Mouse (Mus musculus): ENCODE measurements around the gene Chd4. TPM values are rescaled to one million over a fixed set of nuclear protein-coding genes. Genes with fewer than 3 reads are reported as not detected.
"Not testable (repeated sequence)": the region's sequence is repeated elsewhere in the genome, so short reads cannot be mapped to it uniquely, and the experiment has no call there.

Gene Chd4
- total RNA-seq, 2 experiments from 2014 or later, result 176 to 195 TPM

DNA sequence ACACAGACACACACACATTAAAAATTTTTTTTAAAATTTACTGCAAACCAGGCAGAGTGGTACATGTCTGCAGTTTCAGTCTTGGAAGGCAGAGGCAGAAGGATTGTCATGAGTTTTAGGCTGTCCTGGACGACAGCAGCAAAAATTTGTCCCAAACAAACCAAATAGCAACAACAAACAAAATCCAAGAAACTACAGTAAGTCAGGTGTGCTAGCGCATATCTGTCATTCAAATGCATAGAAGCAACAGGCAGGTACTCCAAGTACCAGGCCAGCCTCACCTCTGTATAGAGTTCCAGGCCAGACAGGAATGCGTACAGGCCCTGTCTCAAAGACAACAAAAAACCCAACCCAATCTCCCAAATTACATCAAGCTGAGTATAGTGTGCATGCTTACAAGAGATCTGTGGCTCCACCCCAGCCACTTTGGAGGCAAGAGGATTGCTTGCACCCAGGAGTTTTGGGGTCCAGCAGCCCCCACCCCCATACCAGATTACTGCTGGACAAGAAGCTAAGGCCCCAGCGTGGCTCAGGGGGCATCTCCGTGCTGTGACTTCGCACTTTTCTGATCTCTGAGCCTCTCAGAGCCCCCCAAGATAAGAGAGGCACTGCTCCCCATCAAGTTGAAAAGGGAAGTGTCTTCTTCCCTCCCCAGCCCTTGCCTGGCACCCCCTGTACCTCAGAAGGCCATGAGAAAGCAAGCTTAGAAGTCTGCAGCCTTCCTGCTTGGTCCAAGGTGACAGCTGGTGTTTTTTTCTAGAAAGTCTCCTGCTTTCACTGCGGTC lies 64.2 kb downstream of the Chd4 start:
- no peak for DNase-seq (ENCODE audit: low spot score in 2 of 2)

DNA sequence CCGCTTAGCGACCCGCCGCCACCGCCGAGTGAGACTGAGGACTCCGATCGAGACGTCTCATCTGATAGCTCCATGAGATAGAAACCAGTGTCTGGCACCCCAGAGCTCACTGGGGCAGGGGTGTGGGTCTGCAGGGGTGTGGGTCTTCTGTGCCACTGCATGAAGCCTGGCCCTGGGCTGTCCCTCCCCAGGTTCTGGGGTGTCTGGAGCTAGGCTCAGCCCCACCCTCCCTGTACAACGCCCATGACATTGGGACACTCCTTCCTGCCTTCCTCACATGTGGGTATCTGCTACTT lies 64.7 kb downstream of the Chd4 start:
- peak in 1 of 2 experiments; percentile 26 for DNase-seq (ENCODE audit: low spot score in 2 of 2)

GRCm38 (mm10) chr6:125160854-125161760 lies 65.3 kb downstream of the Chd4 start:
- DNase-seq (ENCODE audit: low spot score in 2 of 2), result peak; percentile 46 to 58

GRCm38 (mm10) chr6:125161971-125162370 lies 66.2 kb downstream of the Chd4 start:
- peak; percentile 84 for DNase-seq (ENCODE audit: low spot score in 2 of 2)

GRCm38 (mm10) chr6:125162615-125163305 lies 67.0 kb downstream of the Chd4 start:
- DNase-seq (ENCODE audit: low spot score in 2 of 2), result not testable (repeated sequence)

DNA sequence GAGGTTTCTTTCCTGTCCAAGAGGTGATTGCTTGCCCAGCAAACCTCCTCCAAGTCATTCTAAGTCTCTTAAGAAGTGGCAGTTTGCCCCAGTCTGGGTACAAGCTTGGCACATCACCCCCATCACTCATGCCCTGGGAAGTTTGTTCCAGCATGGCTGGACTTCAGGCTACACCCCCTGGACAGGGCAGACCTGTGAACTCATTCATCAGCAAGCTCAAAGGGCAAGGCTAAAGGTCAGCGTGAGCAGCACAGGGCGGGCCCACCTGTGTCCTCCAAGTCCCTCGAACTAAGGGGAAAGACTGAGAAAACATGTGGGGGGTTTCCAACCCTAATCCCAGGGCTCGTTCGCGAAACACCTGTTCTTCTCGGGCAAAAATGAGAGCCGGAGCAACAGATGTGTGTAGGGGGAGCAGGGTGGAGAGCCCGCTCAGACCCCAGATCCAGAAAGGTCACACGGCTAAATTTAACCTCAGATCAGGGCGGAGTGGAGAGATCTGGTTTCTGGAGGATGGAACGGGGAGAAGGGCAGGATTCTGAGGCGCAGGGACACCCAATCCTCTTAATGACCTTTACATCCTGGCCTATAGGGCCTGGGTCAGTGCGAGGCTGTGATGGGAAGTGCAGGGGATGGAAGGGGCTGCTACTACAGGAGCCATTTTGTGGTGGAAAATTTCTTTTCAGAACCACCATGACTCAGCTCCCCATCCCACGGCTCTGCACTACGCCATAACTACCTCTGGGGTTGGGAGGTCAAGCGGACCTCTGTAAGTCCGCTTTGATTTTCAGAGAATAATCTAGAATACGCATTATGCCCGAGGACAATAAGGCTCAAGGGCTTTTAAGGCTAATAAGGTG lies 68.2 kb downstream of the Chd4 start:
- DNase-seq (ENCODE audit: low spot score in 2 of 2), result peak; percentile 36 to 55

DNA sequence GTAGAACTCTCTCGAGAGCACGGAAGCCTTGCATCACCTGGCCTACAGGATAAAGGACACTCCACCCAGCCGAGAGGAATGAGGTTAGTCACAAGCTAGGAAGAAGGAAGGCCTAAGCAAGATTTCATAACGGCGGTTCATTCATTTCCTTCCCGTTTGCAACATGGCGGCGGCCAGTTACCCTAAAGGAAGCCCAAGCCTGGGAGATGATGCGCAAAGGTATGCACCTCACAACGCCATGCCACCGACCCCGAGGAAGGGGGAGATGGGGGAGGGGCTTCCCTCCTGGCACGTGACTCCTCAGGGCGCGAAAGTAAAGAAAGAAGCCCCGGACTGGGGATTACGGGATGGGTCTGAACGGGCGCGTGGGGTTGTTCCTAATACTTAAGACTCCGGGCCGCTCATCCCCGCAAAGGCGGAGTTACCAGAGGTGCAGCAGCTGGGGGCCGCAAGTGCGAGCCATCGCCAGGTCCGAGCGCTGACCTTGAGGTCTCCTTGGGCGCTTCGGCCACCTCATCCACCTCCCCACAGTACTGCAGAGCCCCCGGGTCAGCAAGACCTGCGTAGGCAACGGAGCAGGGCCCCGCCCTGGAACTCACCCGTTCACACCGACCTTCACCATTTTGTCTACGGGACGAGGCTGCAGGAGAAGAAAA lies 69.0 kb downstream of the Chd4 start:
- peak; percentile 53 to 70 for DNase-seq (ENCODE audit: low spot score in 2 of 2)

- DNase-seq (ENCODE audit: low spot score in 2 of 2), result peak; percentile 97 to 98
Measured at GRCm38 (mm10) chr6:125165328-125165891, 69.6 kb downstream of the Chd4 start.

DNA sequence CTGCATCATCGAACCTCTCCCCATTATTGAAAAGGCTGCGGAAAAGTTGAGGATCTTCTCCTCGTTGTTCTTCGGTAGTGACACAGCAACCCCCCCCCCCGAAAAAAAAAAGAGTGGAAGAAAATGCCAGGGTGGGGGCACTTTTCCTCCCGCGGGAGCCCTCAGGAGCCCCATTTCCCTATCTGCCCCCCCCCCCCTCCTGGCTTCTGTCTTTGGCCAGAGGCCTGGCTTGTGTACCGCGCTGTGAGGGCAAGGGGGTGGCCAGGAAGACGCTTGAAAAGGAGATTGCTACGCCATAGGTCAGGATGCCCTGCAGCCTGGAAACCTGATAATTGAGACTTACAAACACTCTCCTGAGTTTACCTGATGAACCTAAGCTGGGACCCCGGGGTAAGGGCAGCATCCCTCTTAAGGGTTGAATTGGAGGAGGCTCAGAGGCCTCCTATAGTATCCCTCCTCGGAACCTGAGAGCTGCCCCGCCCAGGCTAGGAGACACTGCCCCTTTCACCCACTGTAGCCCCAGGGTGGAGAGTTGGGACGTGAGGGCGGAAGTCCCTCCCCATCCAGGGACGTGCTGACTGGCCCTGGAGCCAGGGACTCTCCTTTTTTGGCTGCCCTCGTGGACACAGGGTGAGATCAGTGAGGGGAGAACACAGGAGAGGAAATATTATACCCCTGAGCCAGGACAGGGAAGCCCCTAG lies 70.4 kb downstream of the Chd4 start, which contains the start of gene Gapdh:
Gapdh (minus strand) TSS at position 417 of the 701 bp plus-strand sequence.
- peak; percentile 34 to 51 for DNase-seq (ENCODE audit: low spot score in 2 of 2)

DNA sequence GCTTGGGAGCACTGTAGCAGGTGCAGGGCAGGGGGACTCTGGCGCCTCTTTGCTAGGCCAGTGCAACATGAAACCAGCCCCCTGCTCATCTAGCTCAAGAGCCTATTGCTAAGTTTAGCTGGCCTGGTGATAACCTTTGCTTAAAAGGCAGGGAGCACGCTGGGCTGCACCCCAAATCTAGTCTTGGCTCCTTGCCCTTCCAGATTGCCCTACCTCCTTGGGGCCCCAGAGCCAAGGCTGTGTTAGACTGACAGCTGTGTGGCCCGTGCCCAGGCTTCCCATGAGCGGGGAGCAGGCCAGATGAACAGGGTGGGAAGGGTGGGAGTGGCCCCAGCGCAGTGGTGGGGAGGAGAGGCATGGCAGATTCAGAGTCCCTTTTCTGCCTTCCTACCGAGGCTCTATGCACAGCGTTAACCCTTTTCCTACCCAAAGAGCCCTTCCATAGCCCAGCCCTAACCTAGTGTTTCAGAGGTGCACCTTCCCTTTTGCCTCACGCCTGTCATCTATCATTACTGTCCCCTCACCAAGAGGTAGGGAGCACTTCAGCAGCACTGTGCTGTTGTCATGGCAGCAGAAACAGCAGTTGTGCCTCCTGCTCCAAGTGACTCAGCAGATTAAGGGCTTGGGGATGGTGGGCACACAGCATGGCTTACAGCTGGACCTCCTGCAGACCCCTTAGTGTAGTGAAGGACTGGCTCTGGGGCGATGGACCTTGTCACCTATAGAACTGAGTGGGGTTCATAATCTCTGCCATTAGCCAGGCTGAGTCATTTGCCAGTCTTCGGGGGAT lies 71.3 kb downstream of the Chd4 start:
- DNase-seq (ENCODE audit: low spot score in 2 of 2), result peak; percentile 35 to 37

- DNase-seq (ENCODE audit: low spot score in 2 of 2), result no peak
Measured at GRCm38 (mm10) chr6:125168086-125168485, 72.3 kb downstream of the Chd4 start.

GRCm38 (mm10) chr6:125170194-125170593 lies 74.4 kb downstream of the Chd4 start:
- no peak for DNase-seq (ENCODE audit: low spot score in 2 of 2)

DNA sequence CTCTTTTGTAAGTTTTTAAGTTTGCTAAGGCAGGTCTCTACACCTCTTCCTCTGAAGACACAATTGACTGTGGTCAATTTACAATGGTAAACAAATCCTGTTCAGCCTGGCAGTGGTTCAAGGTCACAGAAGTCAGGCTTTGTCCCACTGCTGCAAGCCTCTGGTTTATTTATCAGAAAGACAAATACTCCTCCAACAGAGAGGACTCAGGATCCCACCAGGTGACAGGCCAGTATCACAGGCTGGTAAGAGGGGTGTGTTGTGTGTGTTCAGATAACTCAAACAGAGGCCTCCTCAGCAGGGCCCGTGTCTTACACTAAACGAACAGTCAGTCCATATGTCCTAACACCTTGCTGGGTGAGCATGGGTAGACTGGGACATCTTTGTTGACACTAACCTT lies 76.7 kb downstream of the Chd4 start:
- DNase-seq (ENCODE audit: low spot score in 2 of 2), result no peak

DNA sequence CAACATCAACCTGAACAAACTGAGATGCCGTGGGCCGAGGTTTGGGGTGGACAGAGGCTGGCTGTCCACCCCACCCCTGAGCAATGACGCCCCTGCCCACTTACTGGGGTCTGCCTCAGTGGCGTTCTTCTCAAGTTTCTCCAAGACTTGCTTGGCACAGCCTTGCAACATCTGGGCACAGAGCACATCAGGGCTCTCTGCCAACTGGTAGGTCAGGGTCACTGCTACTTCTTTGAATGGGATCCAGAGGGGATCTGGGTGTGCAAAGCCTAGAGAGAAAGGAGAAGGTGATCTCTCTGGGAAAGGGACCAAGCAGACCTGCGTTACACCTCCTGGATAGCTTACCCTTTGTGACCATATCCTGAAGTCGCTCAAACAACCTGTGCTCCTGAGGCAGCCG lies 77.5 kb downstream of the Chd4 start:
- no peak for DNase-seq (ENCODE audit: low spot score in 2 of 2)

DNA sequence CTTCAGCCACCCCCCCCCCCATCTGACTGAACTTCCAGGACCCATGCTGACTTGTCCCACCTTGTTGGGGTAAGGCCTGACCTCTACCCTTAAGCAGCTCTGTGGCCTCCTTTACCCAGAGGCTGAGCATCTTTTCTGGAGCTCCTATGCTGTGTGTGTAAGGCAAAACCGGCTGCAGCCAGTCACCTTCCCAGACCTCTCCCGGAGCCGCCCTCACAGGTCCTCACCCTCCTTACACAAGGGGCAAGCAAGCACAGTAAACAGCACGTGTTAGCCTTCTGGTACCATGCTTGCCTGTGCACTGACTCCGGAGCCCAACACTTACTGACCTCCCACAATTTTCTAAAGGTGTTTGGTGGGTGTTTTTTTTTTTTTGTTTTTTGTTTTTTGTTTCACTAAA lies 79.7 kb downstream of the Chd4 start:
- no peak for DNase-seq (ENCODE audit: low spot score in 2 of 2)

GRCm38 (mm10) chr6:125179601-125180000 lies 83.8 kb downstream of the Chd4 start:
- no peak for DNase-seq (ENCODE audit: low spot score in 2 of 2)
